Mouse (Mus musculus) liver, adult 2 months (tissue): ENCODE data around the gene Ahdc1. TPM values are rescaled to one million over a fixed set of nuclear protein-coding genes. Genes with fewer than 3 reads are reported as not detected.

Experiments used
- DNase-seq: peaks from one replicate; pipeline ENCODE4 v3.0.0-alpha.2; 2011; ENCODE audit warnings: low read depth, low spot score; ENCODE audit errors: extremely low read depth
- H3K27ac ChIP-seq: fragments of 200-500 bp; replicated peaks from 2 replicates; pipeline ENCODE4 v1.5.1; 2012; ENCODE audit warnings: low read depth, mild to moderate bottlenecking, control low read depth, inconsistent platforms, low read length; ENCODE audit not compliant: insufficient read depth
- H3K27me3 ChIP-seq: fragments of 200-500 bp; 2 replicates; pipeline ENCODE4 v1.6.1; 2012; ENCODE audit warnings: mild to moderate bottlenecking, moderate library complexity, low read length, inconsistent platforms; ENCODE audit not compliant: control insufficient read depth, insufficient read depth
- H3K36me3 ChIP-seq: fragments of 200-500 bp; 2 replicates; pipeline ENCODE4 v1.6.1; 2012; ENCODE audit warnings: low read length, inconsistent platforms; ENCODE audit not compliant: control insufficient read depth, insufficient read depth
- H3K4me1 ChIP-seq: fragments of 200-500 bp; 2 replicates; pipeline ENCODE4 v1.6.1; 2011; ENCODE audit warnings: low read length; ENCODE audit not compliant: control insufficient read depth, insufficient read depth
- H3K4me3 ChIP-seq: fragments of 200-500 bp; 2 replicates; pipeline ENCODE4 v1.5.1; 2011; ENCODE audit warnings: low read depth, mild to moderate bottlenecking, control low read depth, low read length, moderate library complexity; ENCODE audit not compliant: insufficient read depth
- H3K79me2 ChIP-seq: fragments of 200-500 bp; 2 replicates; pipeline ENCODE4 v1.6.1; 2012; ENCODE audit warnings: inconsistent platforms, mild to moderate bottlenecking, low read length, moderate library complexity; ENCODE audit not compliant: control insufficient read depth, insufficient read depth
- H3K9ac ChIP-seq: fragments of 200-500 bp; 2 replicates; pipeline ENCODE4 v1.6.1; 2012; ENCODE audit warnings: low read depth, mild to moderate bottlenecking, control low read depth, inconsistent platforms, low read length
- CTCF ChIP-seq: fragments of 200-500 bp; IDR thresholded peaks from 2 replicates; pipeline ENCODE4 v1.5.1; 2011; ENCODE audit warnings: low read depth, low read length, control low read depth
- POLR2A ChIP-seq: fragments of 200-500 bp; IDR thresholded peaks from 2 replicates; pipeline ENCODE4 v1.6.1; 2011; ENCODE audit warnings: low read length, control low read depth; ENCODE audit not compliant: insufficient read depth; ENCODE audit errors: extremely low read depth
- WGBS: fragments of 180-500 bp; shearing (Covaris S2); methylation state at CpG from one replicate; pipeline ENCODE4 v1.1.7; 2018; 5-methylcytosine and 5-hydroxymethylcytosine counted together
- polyA plus RNA-seq: library from polyadenylated mRNA; depleted of rRNA; stranded (reverse); fragments of >200 nt; gene quantifications from 2 replicates; pipeline ENCODE4 v1.2.3, GENCODE M21; 2012
- total RNA-seq: library from RNA; depleted of rRNA; stranded (reverse); fragments of >200 nt; gene quantifications from 2 replicates; pipeline ENCODE4 v1.2.3, GENCODE M21; 2014

The Ahdc1 gene
- total and polyA plus RNA-seq, 2 experiments = 2.4 to 8.7 TPM

DNA sequence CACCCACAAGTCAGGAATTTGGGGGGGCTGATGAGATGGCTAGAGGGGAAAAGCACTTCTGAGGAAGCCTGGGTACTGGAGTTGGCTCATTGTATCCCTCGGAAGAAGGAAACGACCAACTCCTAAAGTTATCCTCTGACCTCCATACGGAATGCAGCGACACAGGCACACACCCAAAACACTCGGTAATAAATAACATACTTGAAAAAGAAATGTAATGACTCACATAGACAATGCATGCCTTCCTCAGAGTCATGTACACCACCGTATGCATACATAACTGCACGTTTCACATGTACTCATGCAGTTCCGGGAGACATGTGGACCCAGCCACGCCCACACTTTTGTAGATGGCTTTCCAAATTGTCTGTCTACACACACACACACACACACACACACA is 78.3 kb downstream of the Ahdc1 start:
- TF ChIP-seq CTCF (no peak), POLR2A (no peak)
- Histone ChIP-seq H3K36me3 (no peaks in the 10 kb centered on the region), H3K4me3 (no peak overlapping the region), H3K79me2 (no peaks in the 10 kb centered on the region), H3K27ac (no peak overlapping the region), H3K4me1 (peaks cover 34% of the 10 kb centered on the region), H3K27me3 (no peaks in the 10 kb centered on the region), H3K9ac (no peak overlapping the region)
- no peak for DNase-seq
- WGBS = 82% methylated on average over 9 of the region's 9 CpGs

- Histone ChIP-seq H3K27ac (no peak overlapping the region), H3K4me3 (no peak overlapping the region), H3K9ac (no peak overlapping the region), H3K4me1 (peaks cover 31% of the 10 kb centered on the region), H3K27me3 (no peaks in the 10 kb centered on the region), H3K79me2 (no peaks in the 10 kb centered on the region), H3K36me3 (no peaks in the 10 kb centered on the region)
- DNase-seq = no peak
- WGBS = 84% methylated on average over 4 of the region's 4 CpGs
- no peak for TF ChIP-seq CTCF
- no peak for TF ChIP-seq POLR2A
Measured at GRCm38 (mm10) chr4:133089802-133090201, 78.7 kb downstream of the Ahdc1 start.

DNA sequence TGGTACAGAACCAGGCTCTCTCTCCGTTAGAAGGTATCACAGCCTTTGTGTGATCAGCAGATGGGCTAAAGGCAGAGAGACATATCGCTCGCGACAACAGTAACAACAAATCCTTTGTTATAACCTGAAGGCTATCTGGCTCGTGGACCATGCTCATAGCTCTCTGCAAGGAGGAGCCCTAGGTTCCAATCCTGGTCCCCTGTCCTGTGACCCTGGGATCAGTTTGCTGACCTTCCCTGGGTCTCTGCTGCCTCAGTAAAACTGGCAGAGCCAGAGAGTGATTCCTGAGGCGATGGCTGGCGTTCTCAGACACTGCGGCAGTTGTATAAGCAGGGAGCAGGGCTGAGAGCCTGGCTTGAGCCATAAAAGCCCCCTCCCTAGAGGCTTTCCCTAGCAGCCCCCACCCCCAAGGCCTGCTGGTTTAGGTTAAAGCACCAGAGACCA is 79.2 kb downstream of the Ahdc1 start:
- Histone ChIP-seq H3K27me3 (no peaks in the 10 kb centered on the region), H3K27ac (0 out of 2 replicates have a peak overlapping the region, but pooled peaks have one; percentile 2), H3K36me3 (no peaks in the 10 kb centered on the region), H3K4me1 (peaks cover 31% of the 10 kb centered on the region), H3K9ac (peak overlapping the region; percentile 10), H3K4me3 (no peak overlapping the region), H3K79me2 (no peaks in the 10 kb centered on the region)
- WGBS = 37% methylated on average over 8 of the region's 8 CpGs
- no peak for DNase-seq
- TF ChIP-seq POLR2A (no peak), CTCF (no peak)

GRCm38 (mm10) chr4:133090720-133091458 is 79.8 kb downstream of the Ahdc1 start:
- WGBS = 17% methylated on average over 18 of the region's 18 CpGs
- H3K27ac ChIP-seq = peak overlapping the region; percentile 5; the same call in 1 of the 2 replicates
- no peak overlapping the region for H3K4me3 ChIP-seq
- DNase-seq = peak; percentile 56
- no peak for TF ChIP-seq CTCF
- TF ChIP-seq POLR2A = no peak
- H3K36me3 ChIP-seq = no peaks in the 10 kb centered on the region
- H3K27me3 ChIP-seq = no peaks in the 10 kb centered on the region
- H3K4me1 ChIP-seq = peaks cover 34% of the 10 kb centered on the region
- H3K9ac ChIP-seq = peak overlapping the region; percentile 10
- H3K79me2 ChIP-seq = no peaks in the 10 kb centered on the region

- Histone ChIP-seq H3K36me3 (no peaks in the 10 kb centered on the region), H3K27ac (no peak overlapping the region), H3K4me1 (peaks cover 34% of the 10 kb centered on the region), H3K27me3 (no peaks in the 10 kb centered on the region), H3K9ac (no peak overlapping the region; the same call in 1 of the 2 replicates), H3K4me3 (no peak overlapping the region), H3K79me2 (no peaks in the 10 kb centered on the region)
- 83% methylated on average over 4 of the region's 4 CpGs for WGBS
- no peak for DNase-seq
- no peak for TF ChIP-seq POLR2A
- TF ChIP-seq CTCF = no peak
Measured at GRCm38 (mm10) chr4:133091459-133091785, 80.4 kb downstream of the Ahdc1 start.

- H3K79me2 ChIP-seq = no peaks in the 10 kb centered on the region
- H3K27ac ChIP-seq = peak overlapping the region; percentile 20
- peak overlapping the region; percentile 27; the same call in 1 of the 2 replicates for H3K4me3 ChIP-seq
- peaks cover 34% of the 10 kb centered on the region for H3K4me1 ChIP-seq
- H3K9ac ChIP-seq = peak overlapping the region; percentile 74
- DNase-seq = no peak
- no peak for TF ChIP-seq POLR2A
- TF ChIP-seq CTCF = no peak
- H3K36me3 ChIP-seq = no peaks in the 10 kb centered on the region
- no peaks in the 10 kb centered on the region for H3K27me3 ChIP-seq
- WGBS = 19% methylated on average over 18 of the region's 18 CpGs
Measured at GRCm38 (mm10) chr4:133092453-133092901, 81.4 kb downstream of the Ahdc1 start.
